Mouse (Mus musculus): ENCODE results near the gene Cebpzos. TPM values are rescaled to one million over a fixed set of nuclear protein-coding genes. Genes with fewer than 3 reads are reported as not detected.
A peak's percentile ranks its signal among the peaks of the same experiment; 100 is the strongest.

Cebpzos gene
- polyA plus RNA-seq, 1 experiment from 2014 or later: 118 TPM

GRCm38 (mm10) chr17:78909374-78909773, 6.9 kb upstream of the Cebpzos start:
- Histone ChIP-seq H3K4me1 (replicated peaks) (0 out of 2 replicates have a peak, but pooled peaks cover 5% of the 10 kb centered on the region), H3K9me3 (no peaks in the 10 kb centered on the region), H3K27me3 (ENCODE audit: insufficient read depth, poor library complexity, severe bottlenecking) (no peaks in the 10 kb centered on the region), H3K36me3 (no peaks in the 10 kb centered on the region), H3K27ac (no peak overlapping the region), H3K4me3 (no peak overlapping the region)
- DNase-seq (ENCODE audit: low spot score): no peak
- 74% methylated on average over 2 of the region's 2 CpGs for WGBS

GRCm38 (mm10) chr17:78912861-78913281, 3.4 kb upstream of the Cebpzos start:
- Histone ChIP-seq H3K27ac (peak overlapping the region; percentile 64), H3K4me1 (replicated peaks) (peaks cover 19% of the 10 kb centered on the region), H3K36me3 (no peaks in the 10 kb centered on the region; the same call in 1 of the 2 replicates), H3K27me3 (ENCODE audit: insufficient read depth, poor library complexity, severe bottlenecking) (no peaks in the 10 kb centered on the region), H3K9me3 (no peaks in the 10 kb centered on the region), H3K4me3 (peak overlapping the region; percentile 44)
- 35% methylated on average over 6 of the region's 6 CpGs for WGBS
- peak; percentile 38 for DNase-seq (ENCODE audit: low spot score)

- H3K27ac ChIP-seq: no peak overlapping the region
- peaks cover 19% of the 10 kb centered on the region for H3K4me1 ChIP-seq (replicated peaks)
- no peak overlapping the region for H3K4me3 ChIP-seq
- WGBS: 75% methylated on average over 3 of the region's 3 CpGs
- H3K36me3 ChIP-seq: peaks cover 10% of the 10 kb centered on the region
- H3K9me3 ChIP-seq: no peaks in the 10 kb centered on the region
- H3K27me3 ChIP-seq (ENCODE audit: insufficient read depth, poor library complexity, severe bottlenecking): no peaks in the 10 kb centered on the region
- no peak for DNase-seq (ENCODE audit: low spot score)
Measured at GRCm38 (mm10) chr17:78913921-78914320, 2.4 kb upstream of the Cebpzos start.

- Histone ChIP-seq H3K27me3 (ENCODE audit: insufficient read depth, poor library complexity, severe bottlenecking) (no peaks in the 10 kb centered on the region), H3K36me3 (peaks cover 29% of the 10 kb centered on the region), H3K9me3 (no peaks in the 10 kb centered on the region), H3K4me3 (peak overlapping the region; percentile 73), H3K4me1 (replicated peaks) (peaks cover 19% of the 10 kb centered on the region), H3K27ac (peak overlapping the region; percentile 92)
- WGBS: 57% methylated on average over 6 of the region's 6 CpGs
- no peak for DNase-seq (ENCODE audit: low spot score)
Measured at GRCm38 (mm10) chr17:78915772-78916171, 528 bp upstream of the Cebpzos start.

GRCm38 (mm10) chr17:78916899-78917298, 599 bp downstream of the Cebpzos start:
- H3K9me3 ChIP-seq: no peaks in the 10 kb centered on the region
- DNase-seq (ENCODE audit: low spot score): no peak
- peaks cover 40% of the 10 kb centered on the region for H3K36me3 ChIP-seq
- H3K4me3 ChIP-seq: peak overlapping the region; percentile 73
- H3K27ac ChIP-seq: peak overlapping the region; percentile 92
- peaks cover 19% of the 10 kb centered on the region for H3K4me1 ChIP-seq (replicated peaks)
- H3K27me3 ChIP-seq (ENCODE audit: insufficient read depth, poor library complexity, severe bottlenecking): no peaks in the 10 kb centered on the region
- WGBS: 6% methylated on average over 11 of the region's 11 CpGs

GRCm38 (mm10) chr17:78917696-78918095, 1.4 kb downstream of the Cebpzos start:
- WGBS: 47% methylated on average over 6 of the region's 6 CpGs
- Histone ChIP-seq H3K4me3 (peak overlapping the region; percentile 73), H3K27me3 (ENCODE audit: insufficient read depth, poor library complexity, severe bottlenecking) (no peaks in the 10 kb centered on the region), H3K36me3 (peaks cover 48% of the 10 kb centered on the region), H3K9me3 (no peaks in the 10 kb centered on the region), H3K27ac (no peak overlapping the region), H3K4me1 (replicated peaks) (peaks cover 18% of the 10 kb centered on the region)
- no peak for DNase-seq (ENCODE audit: low spot score)

GRCm38 (mm10) chr17:78935857-78936256, 19.6 kb downstream of the Cebpzos start:
- no peaks in the 10 kb centered on the region for H3K9me3 ChIP-seq
- peaks cover 57% of the 10 kb centered on the region for H3K36me3 ChIP-seq
- DNase-seq (ENCODE audit: low spot score): no peak
- 83% methylated on average over 2 of the region's 2 CpGs for WGBS
- no peaks in the 10 kb centered on the region for H3K27me3 ChIP-seq (ENCODE audit: insufficient read depth, poor library complexity, severe bottlenecking)
- peaks cover 25% of the 10 kb centered on the region for H3K4me1 ChIP-seq (replicated peaks)
- H3K27ac ChIP-seq: no peak overlapping the region
- H3K4me3 ChIP-seq: peak overlapping the region; percentile 90

DNA sequence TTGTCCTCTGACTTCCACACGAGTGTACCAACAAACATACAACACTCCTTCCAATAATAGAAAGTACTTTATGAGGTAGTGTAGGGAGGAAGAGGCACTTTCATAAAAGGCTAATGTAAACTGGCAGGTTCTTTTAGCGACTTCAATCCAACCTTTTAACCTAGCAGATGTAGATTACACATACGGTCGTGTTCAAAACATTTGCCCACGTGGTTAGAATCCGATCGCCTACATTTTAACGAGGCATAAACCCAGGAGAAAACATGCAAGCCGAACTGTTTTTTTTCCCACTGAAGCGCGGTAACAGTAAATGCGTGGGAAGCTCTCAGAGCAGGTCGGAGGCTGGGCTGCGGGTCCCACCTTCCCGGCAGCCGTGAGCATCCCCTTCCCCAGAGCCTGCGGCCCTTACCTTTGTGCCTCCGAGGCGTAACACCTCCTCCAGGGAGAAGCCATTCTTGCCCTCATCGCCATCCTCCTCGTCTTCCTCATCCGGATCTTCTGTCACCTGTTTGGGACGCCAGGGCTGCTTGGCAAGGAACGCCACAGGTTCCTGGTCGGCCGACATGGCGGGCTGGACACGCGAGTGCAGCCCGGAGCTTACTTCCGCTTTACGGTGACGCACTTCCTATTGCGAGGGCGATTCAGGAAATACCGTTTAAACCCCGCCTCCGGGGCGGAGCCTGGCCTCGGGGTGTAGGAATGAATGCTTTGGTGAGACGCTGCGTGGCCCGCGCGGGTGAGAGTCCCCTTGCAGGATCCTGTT, 20.3 kb downstream of the Cebpzos start, which contains the start of the genes Cebpz and Ndufaf7:
Cebpz (minus strand) TSS at position 601 of the 763 bp plus-strand sequence.
Ndufaf7 (plus strand) TSS at position 671 of the 763 bp plus-strand sequence.
- peaks cover 54% of the 10 kb centered on the region for H3K36me3 ChIP-seq
- WGBS: under 1% methylated on average over 45 of the region's 45 CpGs
- H3K9me3 ChIP-seq: no peaks in the 10 kb centered on the region
- peak within 1 kb of the TSS; percentile 85 for H3K27ac ChIP-seq
- H3K4me1 ChIP-seq (replicated peaks): peaks cover 25% of the 10 kb centered on the region
- H3K27me3 ChIP-seq (ENCODE audit: insufficient read depth, poor library complexity, severe bottlenecking): no peaks in the 10 kb centered on the region
- DNase-seq (ENCODE audit: low spot score): peak; percentile 97
- peak within 1 kb of the TSS; percentile 90 for H3K4me3 ChIP-seq

GRCm38 (mm10) chr17:78937229-78937853, 21.0 kb downstream of the Cebpzos start:
- no peak for DNase-seq (ENCODE audit: low spot score)
- H3K36me3 ChIP-seq: peaks cover 54% of the 10 kb centered on the region
- 10% methylated on average over 26 of the region's 26 CpGs for WGBS
- peak overlapping the region; percentile 90 for H3K4me3 ChIP-seq
- peak overlapping the region; percentile 85 for H3K27ac ChIP-seq
- H3K9me3 ChIP-seq: no peaks in the 10 kb centered on the region
- H3K27me3 ChIP-seq (ENCODE audit: insufficient read depth, poor library complexity, severe bottlenecking): no peaks in the 10 kb centered on the region
- H3K4me1 ChIP-seq (replicated peaks): peaks cover 25% of the 10 kb centered on the region

DNA sequence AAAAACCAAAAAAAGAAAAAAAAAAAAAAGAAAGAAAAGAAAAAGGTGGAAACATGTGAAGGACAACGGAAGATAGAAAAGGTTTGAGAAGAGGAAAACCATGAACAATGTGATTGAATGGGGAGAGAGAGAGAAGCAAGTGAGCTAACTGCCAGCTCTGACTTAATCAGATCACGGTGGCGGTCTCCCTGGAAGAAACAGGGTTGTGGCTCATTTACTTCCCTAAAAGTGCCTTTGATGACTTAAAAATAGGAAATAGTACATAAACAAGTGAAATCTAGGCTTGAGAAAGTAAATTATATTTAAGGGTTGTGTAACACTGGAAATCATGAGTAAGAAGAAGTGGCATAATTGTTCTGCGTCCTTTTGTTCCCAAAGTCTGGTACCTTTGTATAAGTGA, 22.6 kb downstream of the Cebpzos start:
- Histone ChIP-seq H3K36me3 (peaks cover 49% of the 10 kb centered on the region), H3K27ac (no peak overlapping the region), H3K9me3 (no peaks in the 10 kb centered on the region), H3K27me3 (ENCODE audit: insufficient read depth, poor library complexity, severe bottlenecking) (no peaks in the 10 kb centered on the region), H3K4me1 (replicated peaks) (peaks cover 17% of the 10 kb centered on the region), H3K4me3 (no peak overlapping the region)
- no peak for DNase-seq (ENCODE audit: low spot score)
- 94% methylated on average over 4 of the region's 4 CpGs for WGBS

- Histone ChIP-seq H3K4me3 (no peak overlapping the region), H3K27ac (no peak overlapping the region), H3K9me3 (no peaks in the 10 kb centered on the region), H3K4me1 (replicated peaks) (peaks cover 3% of the 10 kb centered on the region), H3K36me3 (peaks cover 65% of the 10 kb centered on the region), H3K27me3 (ENCODE audit: insufficient read depth, poor library complexity, severe bottlenecking) (no peaks in the 10 kb centered on the region)
- DNase-seq (ENCODE audit: low spot score): no peak
- WGBS: 49% methylated on average over 11 of the region's 11 CpGs
Measured at GRCm38 (mm10) chr17:78942579-78942978, 26.3 kb downstream of the Cebpzos start.

DNA sequence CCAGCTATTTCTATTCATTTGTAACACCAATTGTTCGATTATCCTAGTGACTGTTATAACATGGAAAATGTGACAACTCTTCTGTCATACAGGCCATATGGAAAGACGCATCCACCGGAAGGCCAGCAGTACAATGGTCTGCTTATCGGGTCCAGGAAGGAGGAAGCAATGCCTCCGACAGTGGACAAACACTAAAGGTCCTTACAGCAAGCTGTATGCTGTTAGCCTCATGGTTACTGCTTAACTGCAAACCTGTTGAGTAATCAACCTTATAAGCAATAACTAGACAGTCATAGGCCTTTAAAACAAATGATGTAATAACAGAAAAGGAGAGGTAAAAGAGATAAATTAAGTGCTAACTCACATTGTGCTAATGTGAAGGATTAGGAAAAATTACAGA, 34.9 kb downstream of the Cebpzos start:
- Histone ChIP-seq H3K27ac (no peak overlapping the region), H3K27me3 (ENCODE audit: insufficient read depth, poor library complexity, severe bottlenecking) (no peaks in the 10 kb centered on the region), H3K36me3 (peaks cover 99% of the 10 kb centered on the region), H3K4me3 (no peak overlapping the region), H3K9me3 (no peaks in the 10 kb centered on the region), H3K4me1 (replicated peaks) (no peaks in the 10 kb centered on the region)
- 95% methylated on average over 5 of the region's 5 CpGs for WGBS
- DNase-seq (ENCODE audit: low spot score): no peak

DNA sequence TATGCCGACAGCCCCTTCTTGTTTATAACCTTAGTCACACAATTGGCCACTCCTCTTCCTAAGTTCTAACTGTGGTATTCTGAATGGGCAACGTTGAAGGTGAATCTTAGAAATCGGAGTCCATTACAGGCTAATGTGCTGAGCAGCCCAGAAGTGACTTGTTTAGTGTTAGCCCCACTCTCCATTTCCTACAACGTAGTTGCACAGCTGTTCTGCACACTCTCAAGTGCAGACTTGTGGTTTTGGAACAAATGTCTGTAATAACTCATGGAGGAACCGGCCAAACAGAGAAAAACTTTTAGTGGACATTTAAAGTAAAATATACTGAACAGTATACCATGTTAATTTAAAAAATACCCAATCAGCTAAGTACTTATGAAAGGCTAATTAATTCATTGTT, 35.8 kb downstream of the Cebpzos start:
- Histone ChIP-seq H3K9me3 (no peaks in the 10 kb centered on the region), H3K4me1 (replicated peaks) (no peaks in the 10 kb centered on the region), H3K27ac (no peak overlapping the region), H3K36me3 (peaks cover 99% of the 10 kb centered on the region), H3K27me3 (ENCODE audit: insufficient read depth, poor library complexity, severe bottlenecking) (no peaks in the 10 kb centered on the region), H3K4me3 (no peak overlapping the region)
- no peak for DNase-seq (ENCODE audit: low spot score)
- WGBS: 90% methylated on average over 5 of the region's 5 CpGs
